Mouse (Mus musculus): Measurements from ENCODE around the gene Arpp21. TPM values are rescaled to one million over a fixed set of nuclear protein-coding genes. Genes with fewer than 3 reads are reported as not detected.

Gene Arpp21
- polyA plus RNA-seq, 1 experiment from 2014 or later, result not detected

GRCm38 (mm10) chr9:112177569-112177968 is 58.2 kb downstream of the Arpp21 start:
- peaks cover 9% of the 10 kb centered on the region for H3K27me3 ChIP-seq
- in situ Hi-C loops (cut with MboI; ENCODE audit: low pct_unique_long_range_greater_than_20kb), result no loop called here
- CTCF ChIA-PET, result interaction anchor here (2.2 kb wide), 1 partner anchor 14 kb away, joined by 6 read pairs; no protein-coding TSS in a partner anchor
- no peak for TF ChIP-seq CTCF (IDR thresholded peaks at IDR 0.05)
- POLR2A ChIA-PET, result no interaction called here
- DNase-seq (ENCODE audit: low read depth, low spot score), result no peak
- no peak for ATAC-seq

- POLR2A ChIA-PET, result no interaction called here
- H3K27me3 ChIP-seq, result peaks cover 9% of the 10 kb centered on the region
- DNase-seq (ENCODE audit: low read depth, low spot score) (no peak), ATAC-seq (no peak)
- TF ChIP-seq CTCF (IDR thresholded peaks at IDR 0.05), result no peak
- in situ Hi-C loops (cut with MboI; ENCODE audit: low pct_unique_long_range_greater_than_20kb), result no loop called here
- CTCF ChIA-PET, result interaction anchor here (2.2 kb wide), 1 partner anchor 15 kb away, joined by 6 read pairs; no protein-coding TSS in a partner anchor
Measured at GRCm38 (mm10) chr9:112176317-112176716, 59.4 kb downstream of the Arpp21 start.

- peaks cover 6% of the 10 kb centered on the region for H3K27me3 ChIP-seq
- in situ Hi-C loops (cut with MboI; ENCODE audit: low pct_unique_long_range_greater_than_20kb), result no loop called here
- no peak for ATAC-seq
- ChIA-PET CTCF (interaction anchor here (1.2 kb wide), 1 partner anchor 11 kb away, joined by 4 read pairs; no protein-coding TSS in a partner anchor), POLR2A (no interaction called here)
- no peak for DNase-seq (ENCODE audit: low read depth, low spot score)
- no peak for TF ChIP-seq CTCF (IDR thresholded peaks at IDR 0.05)
Measured at GRCm38 (mm10) chr9:112174407-112175357, 61.1 kb downstream of the Arpp21 start.

DNA sequence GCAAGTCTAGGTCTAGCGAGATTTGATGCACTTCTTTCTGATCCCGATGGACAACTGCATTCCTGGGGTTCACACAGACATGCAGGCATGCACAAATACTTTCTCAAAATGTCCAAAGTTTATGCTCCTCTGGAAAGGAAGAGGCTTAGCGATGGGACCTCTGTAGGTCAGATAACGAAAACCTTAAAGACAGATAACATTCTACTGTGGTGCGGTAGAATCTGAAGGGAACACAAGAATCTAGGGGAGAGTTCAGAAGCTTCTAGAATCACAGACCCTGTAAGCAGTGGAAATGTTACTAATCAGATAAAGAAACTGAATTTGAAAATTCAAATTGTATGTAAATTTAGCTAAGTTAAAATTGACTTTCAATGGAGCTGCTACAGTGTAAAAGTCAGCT is 62.0 kb downstream of the Arpp21 start:
- in situ Hi-C loops (cut with MboI; ENCODE audit: low pct_unique_long_range_greater_than_20kb), result no loop called here
- peaks cover 4% of the 10 kb centered on the region for H3K27me3 ChIP-seq
- DNase-seq (ENCODE audit: low read depth, low spot score) (no peak), ATAC-seq (no peak)
- POLR2A ChIA-PET, result no interaction called here
- no peak for TF ChIP-seq CTCF (IDR thresholded peaks at IDR 0.05)
- CTCF ChIA-PET, result interaction anchor here (1.2 kb wide), 1 partner anchor 12 kb away, joined by 4 read pairs; no protein-coding TSS in a partner anchor

- ChIA-PET CTCF (no interaction called here), POLR2A (no interaction called here)
- H3K27me3 ChIP-seq, result no peaks in the 10 kb centered on the region
- DNase-seq (ENCODE audit: low read depth, low spot score) (no peak), ATAC-seq (no peak)
- in situ Hi-C loops (cut with MboI; ENCODE audit: low pct_unique_long_range_greater_than_20kb), result no loop called here
- TF ChIP-seq CTCF (IDR thresholded peaks at IDR 0.05), result no peak
Measured at GRCm38 (mm10) chr9:112164677-112165076, 71.1 kb downstream of the Arpp21 start.

GRCm38 (mm10) chr9:112160981-112161380 is 74.8 kb downstream of the Arpp21 start:
- POLR2A ChIA-PET, result interaction anchor here (0.7 kb wide), 1 partner anchor 39 kb away, joined by 3 read pairs; no protein-coding TSS in a partner anchor
- in situ Hi-C loops (cut with MboI; ENCODE audit: low pct_unique_long_range_greater_than_20kb), result no loop called here
- DNase-seq (ENCODE audit: low read depth, low spot score) (no peak), ATAC-seq (no peak)
- CTCF ChIA-PET, result no interaction called here
- H3K27me3 ChIP-seq, result no peaks in the 10 kb centered on the region
- TF ChIP-seq CTCF (IDR thresholded peaks at IDR 0.05), result no peak

DNA sequence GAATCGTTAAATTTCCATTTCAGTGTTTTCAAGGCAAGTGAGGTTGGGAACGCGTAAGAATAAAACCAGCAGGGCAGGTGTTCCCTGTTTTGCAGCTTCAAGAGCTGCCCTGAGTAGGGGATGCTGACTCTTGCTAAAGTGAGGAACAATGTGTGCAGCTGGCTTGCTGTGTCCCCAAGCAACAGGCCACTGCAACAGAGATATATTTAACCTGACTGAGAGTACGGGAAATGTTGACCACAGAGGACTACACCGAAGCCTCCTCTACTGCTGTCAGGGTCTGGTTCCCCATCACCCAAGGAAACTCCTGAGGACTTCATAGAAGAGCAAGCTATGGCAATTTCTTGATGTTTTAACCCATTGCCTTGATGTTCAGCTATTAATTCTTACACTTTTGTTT is 81.8 kb downstream of the Arpp21 start:
- ATAC-seq (no peak), DNase-seq (ENCODE audit: low read depth, low spot score) (no peak)
- POLR2A ChIA-PET, result no interaction called here
- TF ChIP-seq CTCF (IDR thresholded peaks at IDR 0.05), result no peak
- CTCF ChIA-PET, result no interaction called here
- in situ Hi-C loops (cut with MboI; ENCODE audit: low pct_unique_long_range_greater_than_20kb), result no loop called here
- peaks cover 4% of the 10 kb centered on the region for H3K27me3 ChIP-seq

DNA sequence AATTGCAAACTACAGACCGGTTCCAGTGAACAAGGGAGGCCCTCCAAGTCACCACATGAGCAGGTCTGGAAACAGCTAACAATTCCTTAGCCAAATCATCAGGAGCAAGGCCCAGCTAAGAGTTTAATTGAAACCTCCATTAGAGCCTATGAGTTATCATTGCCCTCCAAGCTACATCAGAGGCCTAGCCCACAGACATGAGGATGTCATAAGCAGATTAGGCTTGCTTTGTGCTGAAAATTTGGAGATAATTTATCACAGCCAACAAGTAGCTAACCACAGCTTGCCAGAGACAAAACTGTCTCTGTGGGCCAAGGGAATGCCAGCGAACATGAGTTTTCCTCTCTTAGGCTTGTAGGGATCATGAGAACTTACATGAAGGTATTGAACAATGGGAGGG is 83.0 kb downstream of the Arpp21 start:
- DNase-seq (ENCODE audit: low read depth, low spot score) (no peak), ATAC-seq (no peak)
- ChIA-PET CTCF (interaction anchor here (0.8 kb wide), 1 partner anchor 17 kb away, joined by 3 read pairs; no protein-coding TSS in a partner anchor), POLR2A (no interaction called here)
- peaks cover 4% of the 10 kb centered on the region for H3K27me3 ChIP-seq
- no peak for TF ChIP-seq CTCF (IDR thresholded peaks at IDR 0.05)
- in situ Hi-C loops (cut with MboI; ENCODE audit: low pct_unique_long_range_greater_than_20kb), result no loop called here

DNA sequence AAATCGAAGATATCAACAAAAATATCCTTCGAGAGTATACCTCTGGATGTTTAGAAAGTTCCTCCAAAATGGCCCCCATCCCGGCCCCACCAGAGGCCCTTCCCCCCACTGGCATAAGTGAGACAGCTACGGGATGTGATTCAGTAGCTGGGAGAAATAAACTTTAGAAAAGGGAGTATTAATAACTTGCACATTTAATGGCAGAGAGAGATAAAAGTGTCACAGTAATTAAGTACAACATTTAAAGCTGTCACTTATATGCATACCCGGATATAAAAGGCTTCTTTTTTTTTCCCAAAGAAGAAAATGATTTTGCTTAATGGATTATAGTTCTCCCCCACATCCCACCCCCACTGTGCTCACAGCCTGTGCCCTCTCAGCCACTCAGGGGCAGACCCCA is 84.6 kb downstream of the Arpp21 start:
- peaks cover 14% of the 10 kb centered on the region for H3K27me3 ChIP-seq
- TF ChIP-seq CTCF (IDR thresholded peaks at IDR 0.05), result no peak
- DNase-seq (ENCODE audit: low read depth, low spot score) (no peak), ATAC-seq (no peak)
- POLR2A ChIA-PET, result no interaction called here
- in situ Hi-C loops (cut with MboI; ENCODE audit: low pct_unique_long_range_greater_than_20kb), result no loop called here
- CTCF ChIA-PET, result no interaction called here

DNA sequence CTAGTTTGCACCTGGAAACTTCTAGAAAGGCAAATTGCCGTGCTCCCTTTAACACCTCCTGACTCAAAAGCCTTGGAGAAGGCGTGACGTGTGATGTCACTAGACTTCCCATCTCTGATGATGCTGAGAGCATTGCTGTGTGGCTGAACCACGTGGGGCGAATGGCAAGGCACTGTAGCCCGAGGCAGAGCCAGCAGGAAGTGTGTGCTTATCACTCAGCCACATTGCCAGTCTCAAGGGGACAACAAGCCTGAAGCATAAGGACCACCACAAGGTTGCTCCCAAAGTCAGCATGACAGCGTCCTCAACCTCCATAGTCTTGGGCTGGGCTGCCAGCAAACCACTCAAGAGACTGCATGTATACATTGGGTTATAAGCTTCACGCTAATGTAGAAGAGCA is 95.1 kb downstream of the Arpp21 start:
- peaks cover 22% of the 10 kb centered on the region for H3K27me3 ChIP-seq
- CTCF ChIA-PET, result no interaction called here
- TF ChIP-seq CTCF (IDR thresholded peaks at IDR 0.05), result no peak
- POLR2A ChIA-PET, result no interaction called here
- ATAC-seq (no peak), DNase-seq (ENCODE audit: low read depth, low spot score) (no peak)
- in situ Hi-C loops (cut with MboI; ENCODE audit: low pct_unique_long_range_greater_than_20kb), result no loop called here

DNA sequence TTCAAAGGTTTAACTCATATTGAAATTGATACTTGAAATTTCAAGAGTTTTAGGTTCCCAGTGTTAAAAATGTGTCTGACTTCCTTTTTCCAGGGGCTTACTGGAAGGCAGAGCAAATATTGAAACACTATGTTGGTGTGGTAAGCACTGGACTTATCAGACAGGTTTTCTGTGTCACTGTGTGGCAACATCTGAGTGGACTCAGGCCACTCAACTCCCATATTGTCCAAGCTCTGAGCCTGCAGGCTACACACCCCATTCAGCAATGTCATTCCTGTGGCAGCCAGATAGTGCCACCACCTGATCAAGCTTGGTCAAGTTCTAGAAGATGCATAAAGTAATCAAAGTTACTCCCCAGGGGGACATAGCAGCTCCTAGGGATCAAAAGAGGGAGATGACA is 97.9 kb downstream of the Arpp21 start:
- H3K27me3 ChIP-seq, result peaks cover 8% of the 10 kb centered on the region
- DNase-seq (ENCODE audit: low read depth, low spot score) (no peak), ATAC-seq (no peak)
- POLR2A ChIA-PET, result no interaction called here
- CTCF ChIA-PET, result no interaction called here
- no peak for TF ChIP-seq CTCF (IDR thresholded peaks at IDR 0.05)
- in situ Hi-C loops (cut with MboI; ENCODE audit: low pct_unique_long_range_greater_than_20kb), result no loop called here

Data from Patski (cell line).